Mouse (Mus musculus) limb, embryonic 14.5 days (tissue): ENCODE data around the gene Psme4. TPM values are rescaled to one million over a fixed set of nuclear protein-coding genes. Genes with fewer than 3 reads are reported as not detected.

Experiments used
- ATAC-seq: fragments of 200-750 bp; cut with Nextera tagmentation; 2 replicates; pipeline ENCODE4 v1.8.0; 2017; ENCODE audit warnings: low read depth, moderate number of reproducible peaks, moderate TSS enrichment; ENCODE audit not compliant: low FRiP score
- DNase-seq: peaks from one replicate; pipeline ENCODE4 v3.0.0-alpha.2; 2015; ENCODE audit warnings: low spot score
- H3K27ac ChIP-seq: fragments of 300-500 bp; sonication (generic); replicated peaks from 2 replicates; pipeline ENCODE4 v1.5.1; 2014; ENCODE audit warnings: low read depth, mild to moderate bottlenecking, low read length, moderate library complexity, mixed read lengths
- H3K27me3 ChIP-seq: fragments of 300-500 bp; sonication (generic); 2 replicates; pipeline ENCODE4 v1.6.1; 2014; ENCODE audit warnings: low read length, mixed read lengths; ENCODE audit not compliant: control insufficient read depth, insufficient read depth
- H3K36me3 ChIP-seq: fragments of 300-500 bp; sonication (generic); 2 replicates; pipeline ENCODE4 v1.6.1; 2014; ENCODE audit warnings: mild to moderate bottlenecking, low read length, moderate library complexity, mixed read lengths; ENCODE audit not compliant: control insufficient read depth, insufficient read depth
- H3K4me1 ChIP-seq: fragments of 300-500 bp; sonication (generic); 2 replicates; pipeline ENCODE4 v1.6.1; 2014; ENCODE audit warnings: antibody characterized with exemption, low read length, mixed read lengths; ENCODE audit not compliant: control insufficient read depth, insufficient read depth
- H3K4me2 ChIP-seq: fragments of 300-500 bp; sonication (generic); replicated peaks from 2 replicates; pipeline ENCODE4 v1.6.1; 2014; ENCODE audit warnings: low read depth, mild to moderate bottlenecking, low read length, moderate library complexity; ENCODE audit not compliant: severe bottlenecking
- H3K4me3 ChIP-seq: fragments of 300-500 bp; sonication (generic); replicated peaks from 2 replicates; pipeline ENCODE4 v1.5.1; 2014; ENCODE audit warnings: low read length
- H3K9ac ChIP-seq: fragments of 300-500 bp; sonication (generic); 2 replicates; pipeline ENCODE4 v1.6.1; 2014; ENCODE audit warnings: mild to moderate bottlenecking, low read depth, low read length, moderate library complexity; ENCODE audit not compliant: severe bottlenecking
- H3K9me3 ChIP-seq: fragments of 300-500 bp; sonication (generic); 2 replicates; pipeline ENCODE4 v1.6.1; 2016; ENCODE audit warnings: low read length; ENCODE audit not compliant: control insufficient read depth
- POLR2A ChIP-seq: fragments of 200-500 bp; IDR thresholded peaks from 2 replicates; pipeline ENCODE4 v1.8.0; 2012; ENCODE audit warnings: inconsistent platforms, mild to moderate bottlenecking, moderate library complexity, borderline replicate concordance; ENCODE audit not compliant: insufficient read depth, insufficient read length; ENCODE audit errors: extremely low read depth
- WGBS: fragments of 180-500 bp; shearing (Covaris S2); extraction: QIAGEN DNeasy Blood & Tissue Kit; methylation state at CpG from one replicate; pipeline ENCODE4 v1.1.7; 2014; 5-methylcytosine and 5-hydroxymethylcytosine counted together
- polyA plus RNA-seq, 2 experiments: library from polyadenylated mRNA; depleted of rRNA in 1 of 2; stranded (reverse) in 1 of 2; unstranded in 1 of 2; fragments of >200 nt; fragmentation: Nextera tagmentation in 1 of 2; extraction: Ambion mirVana in 1 of 2; gene quantifications; 2 replicates each; pipeline versions ENCODE4 v1.2.1 to v1.2.3; 2012 to 2014

The Psme4 gene
- polyA plus RNA-seq, 2 experiments, result 28.6 to 46.1 TPM

- H3K36me3 ChIP-seq, result peaks cover 6% of the 10 kb centered on the region; the same call in 1 of the 2 replicates
- peak within 1 kb of the TSS; percentile 61 for H3K9ac ChIP-seq
- ATAC-seq, result peak; percentile 87
- H3K4me2 ChIP-seq, result peak within 1 kb of the TSS; percentile 91
- TF ChIP-seq POLR2A, result no peak
- 0 out of 2 replicates have a peak, but pooled peaks cover 2% of the 10 kb centered on the region for H3K27me3 ChIP-seq
- no peaks in the 10 kb centered on the region for H3K9me3 ChIP-seq
- peak within 1 kb of the TSS; percentile 50 for H3K4me3 ChIP-seq
- peak; percentile 13 for DNase-seq
- H3K27ac ChIP-seq, result no peak within 1 kb of the TSS
- 4% methylated on average over 37 of the region's 41 CpGs for WGBS
- 0 out of 2 replicates have a peak, but pooled peaks cover 6% of the 10 kb centered on the region for H3K4me1 ChIP-seq
Measured at GRCm38 (mm10) chr11:30885171-30885871, 113.8 kb downstream of the Psme4 start, which contains the start of the genes Gpr75 and Asb3. TSS of gene Gpr75 (plus strand) at chr11:30885358. TSS of gene Asb3 (plus strand) at chr11:30885416.

- Histone ChIP-seq H3K9me3 (no peaks in the 10 kb centered on the region), H3K36me3 (no peaks in the 10 kb centered on the region), H3K4me1 (0 out of 2 replicates have a peak, but pooled peaks cover 6% of the 10 kb centered on the region), H3K9ac (no peak overlapping the region), H3K4me3 (no peak overlapping the region), H3K27me3 (0 out of 2 replicates have a peak, but pooled peaks cover 2% of the 10 kb centered on the region), H3K4me2 (no peak overlapping the region), H3K27ac (no peak overlapping the region)
- DNase-seq (no peak), ATAC-seq (no peak)
- 76% methylated on average over 2 of the region's 2 CpGs for WGBS
- TF ChIP-seq POLR2A, result no peak
Measured at GRCm38 (mm10) chr11:30888153-30888552, 116.6 kb downstream of the Psme4 start.

DNA sequence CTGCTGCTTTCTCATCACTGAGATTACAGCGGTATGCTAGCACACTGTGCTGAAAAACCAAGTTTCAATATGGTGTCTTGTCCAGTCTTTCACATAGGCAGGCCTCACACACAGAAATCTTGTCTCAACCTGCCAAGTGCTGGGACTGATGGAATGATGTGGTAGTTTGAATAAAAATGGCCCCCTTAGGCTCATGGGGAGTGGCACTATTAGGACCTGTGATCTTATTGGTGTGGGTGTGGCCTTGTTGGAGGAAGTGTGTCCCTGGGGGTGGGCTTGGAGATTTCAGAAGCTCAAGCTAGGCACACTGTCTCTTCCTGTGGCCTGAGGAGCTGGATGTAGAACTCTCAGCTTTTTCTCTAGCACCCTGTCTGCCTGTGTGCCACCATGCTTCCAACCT, 124.7 kb downstream of the Psme4 start:
- H3K9me3 ChIP-seq, result no peaks in the 10 kb centered on the region
- no peak for ATAC-seq
- no peaks in the 10 kb centered on the region for H3K36me3 ChIP-seq
- H3K4me3 ChIP-seq, result no peak overlapping the region
- no peak for DNase-seq
- 98% methylated on average over 1 of the region's 1 CpGs for WGBS
- no peak overlapping the region for H3K27ac ChIP-seq
- no peak for TF ChIP-seq POLR2A
- H3K4me1 ChIP-seq, result no peaks in the 10 kb centered on the region
- no peaks in the 10 kb centered on the region for H3K27me3 ChIP-seq
- no peak overlapping the region for H3K9ac ChIP-seq
- no peak overlapping the region for H3K4me2 ChIP-seq

- no peak for ATAC-seq
- no peaks in the 10 kb centered on the region for H3K4me1 ChIP-seq
- TF ChIP-seq POLR2A, result no peak
Measured at GRCm38 (mm10) chr11:30899312-30899711, 127.8 kb downstream of the Psme4 start.

DNA sequence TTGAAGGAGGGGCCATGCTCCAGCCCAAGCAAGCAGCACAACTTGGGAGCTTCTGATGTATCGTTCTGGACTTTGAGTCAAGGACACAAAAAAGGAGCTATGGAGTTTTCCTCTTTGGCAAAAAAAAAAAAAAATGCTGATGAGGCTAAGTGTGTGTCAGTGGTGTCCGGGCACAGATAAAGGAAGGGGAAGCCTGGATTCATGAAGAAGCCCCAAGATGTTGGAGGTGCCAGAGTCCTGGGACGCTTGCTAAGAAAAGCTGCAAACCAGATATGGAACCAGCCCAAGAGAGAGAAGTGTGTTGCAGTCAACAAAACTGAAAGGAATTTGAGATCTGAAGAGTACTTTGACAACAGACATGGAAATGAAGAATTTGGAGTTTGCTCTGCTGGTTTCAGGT, 140.8 kb downstream of the Psme4 start:
- no peaks in the 10 kb centered on the region for H3K27me3 ChIP-seq
- H3K4me1 ChIP-seq, result no peaks in the 10 kb centered on the region
- no peak overlapping the region for H3K9ac ChIP-seq
- DNase-seq (no peak), ATAC-seq (no peak)
- no peak for TF ChIP-seq POLR2A
- no peaks in the 10 kb centered on the region for H3K36me3 ChIP-seq
- 94% methylated on average over 3 of the region's 3 CpGs for WGBS
- H3K9me3 ChIP-seq, result no peaks in the 10 kb centered on the region
- no peak overlapping the region for H3K27ac ChIP-seq
- H3K4me3 ChIP-seq, result no peak overlapping the region
- no peak overlapping the region for H3K4me2 ChIP-seq

More at GRCm38 (mm10) chr11:30899312-30899711, 127.8 kb downstream of the Psme4 start:
- no peaks in the 10 kb centered on the region for H3K36me3 ChIP-seq
- H3K27me3 ChIP-seq, result no peaks in the 10 kb centered on the region
- no peak for DNase-seq
- H3K4me2 ChIP-seq, result no peak overlapping the region
- H3K9ac ChIP-seq, result no peak overlapping the region
- H3K9me3 ChIP-seq, result no peaks in the 10 kb centered on the region
- no peak overlapping the region for H3K27ac ChIP-seq
- no peak overlapping the region for H3K4me3 ChIP-seq

- DNase-seq (no peak), ATAC-seq (no peak)
- Histone ChIP-seq H3K27ac (no peak overlapping the region), H3K36me3 (peaks cover 4% of the 10 kb centered on the region), H3K9me3 (no peaks in the 10 kb centered on the region), H3K4me3 (no peak overlapping the region), H3K27me3 (no peaks in the 10 kb centered on the region), H3K4me2 (no peak overlapping the region), H3K4me1 (no peaks in the 10 kb centered on the region), H3K9ac (no peak overlapping the region)
- TF ChIP-seq POLR2A, result no peak
- WGBS, result 73% methylated on average over 1 of the region's 1 CpGs
Measured at GRCm38 (mm10) chr11:30920641-30921040, 149.1 kb downstream of the Psme4 start.
